Mouse (Mus musculus) thymus, adult 2 months (tissue): ENCODE data around the gene Plxnc1. TPM values are rescaled to one million over a fixed set of nuclear protein-coding genes. Genes with fewer than 3 reads are reported as not detected.

ENCODE experiments used
- DNase-seq: peaks from one replicate; pipeline ENCODE4 v3.0.0; 2021
- H3K27ac ChIP-seq: fragments of 200-500 bp; 2 replicates; pipeline ENCODE4 v1.5.1; 2012; ENCODE audit warnings: low read length, control low read depth; ENCODE audit not compliant: control insufficient read depth, insufficient read depth
- H3K27me3 ChIP-seq: fragments of 200-500 bp; 2 replicates; pipeline ENCODE4 v1.6.1; 2012; ENCODE audit warnings: mild to moderate bottlenecking, low read length, moderate library complexity, mixed read lengths; ENCODE audit not compliant: control insufficient read depth, insufficient read depth
- H3K36me3 ChIP-seq: fragments of 200-500 bp; 2 replicates; pipeline ENCODE4 v1.6.1; 2012; ENCODE audit warnings: mild to moderate bottlenecking, low read length, moderate library complexity; ENCODE audit not compliant: control insufficient read depth, insufficient read depth
- H3K4me1 ChIP-seq: fragments of 200-500 bp; replicated peaks from 2 replicates; pipeline ENCODE4 v1.6.1; 2012; ENCODE audit warnings: low read length; ENCODE audit not compliant: control insufficient read depth, insufficient read depth
- H3K4me3 ChIP-seq: fragments of 200-500 bp; 2 replicates; pipeline ENCODE4 v1.5.1; 2012; ENCODE audit warnings: mild to moderate bottlenecking, low read length, control low read depth, moderate library complexity; ENCODE audit not compliant: control insufficient read depth, insufficient read depth
- CTCF ChIP-seq: fragments of 200-500 bp; IDR thresholded peaks from 2 replicates; pipeline ENCODE4 v1.5.1; 2012; ENCODE audit warnings: mild to moderate bottlenecking, control low read depth, low read length, moderate library complexity, borderline replicate concordance; ENCODE audit not compliant: control insufficient read depth, poor library complexity, insufficient read depth; ENCODE audit errors: extremely low read depth
- POLR2A ChIP-seq: fragments of 200-500 bp; IDR thresholded peaks from 2 replicates; pipeline ENCODE4 v1.6.1; 2012; ENCODE audit warnings: mild to moderate bottlenecking, low read length, control low read depth, moderate library complexity; ENCODE audit not compliant: control insufficient read depth, poor library complexity, insufficient read depth; ENCODE audit errors: extremely low read depth
- WGBS: fragments of 180-500 bp; shearing (Covaris S2); methylation state at CpG from one replicate; pipeline ENCODE4 v1.1.7; 2018; 5-methylcytosine and 5-hydroxymethylcytosine counted together
- polyA plus RNA-seq: library from polyadenylated mRNA; depleted of rRNA; stranded (reverse); fragments of >200 nt; gene quantifications from 2 replicates; pipeline ENCODE4 v1.2.3, GENCODE M21; 2012

The Plxnc1 gene
- polyA plus RNA-seq, 1 experiment, result 8.7 TPM

DNA sequence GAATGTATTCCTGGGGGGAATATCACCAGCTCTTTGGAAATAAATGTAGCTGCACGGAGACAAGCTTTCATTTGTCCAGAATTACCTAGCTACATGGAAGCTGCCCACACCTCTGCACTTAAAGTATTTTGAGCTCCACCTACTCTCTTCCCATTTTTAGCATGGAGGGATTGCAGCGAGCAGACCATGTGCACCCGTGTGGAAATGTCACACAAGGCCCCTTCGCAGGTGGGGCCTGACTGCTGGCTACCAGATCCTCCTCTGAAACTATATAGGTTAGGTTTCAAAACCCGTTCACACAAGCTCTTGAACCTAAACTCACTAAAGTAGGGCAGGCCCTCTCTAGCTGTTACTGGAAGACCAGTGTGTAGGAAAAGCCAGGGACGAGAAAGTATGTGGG, 25.6 kb upstream of the Plxnc1 start:
- TF ChIP-seq POLR2A (no peak), CTCF (no peak)
- Histone ChIP-seq H3K4me1 (no peaks in the 10 kb centered on the region), H3K4me3 (no peak overlapping the region), H3K36me3 (no peaks in the 10 kb centered on the region), H3K27ac (no peak overlapping the region), H3K27me3 (no peaks in the 10 kb centered on the region)
- WGBS, result 89% methylated on average over 6 of the region's 6 CpGs
- no peak for DNase-seq

DNA sequence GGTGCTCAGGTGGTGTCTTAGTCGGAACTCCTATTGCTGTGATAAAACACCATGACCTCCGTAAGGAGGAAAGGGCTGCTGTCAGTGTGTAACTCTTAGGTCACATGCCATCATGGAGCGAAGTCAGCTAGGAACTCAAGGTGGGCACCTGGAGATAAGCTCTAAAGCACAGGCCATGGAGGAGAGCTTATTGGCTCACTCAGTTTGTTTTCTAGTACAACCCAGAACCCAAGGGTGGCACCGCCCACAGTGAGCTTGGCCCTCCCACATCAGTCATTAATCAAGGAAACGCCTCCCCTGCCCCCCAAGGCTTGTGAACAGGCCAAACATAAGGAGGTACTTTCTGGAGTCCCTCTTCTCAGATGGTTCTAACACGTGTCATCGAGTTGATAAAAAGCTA, 22.8 kb upstream of the Plxnc1 start:
- no peak for TF ChIP-seq CTCF
- no peak for TF ChIP-seq POLR2A
- no peak overlapping the region for H3K27ac ChIP-seq
- H3K4me3 ChIP-seq, result no peak overlapping the region
- H3K4me1 ChIP-seq, result no peaks in the 10 kb centered on the region
- WGBS, result 88% methylated on average over 7 of the region's 7 CpGs
- no peak for DNase-seq
- H3K36me3 ChIP-seq, result no peaks in the 10 kb centered on the region
- no peaks in the 10 kb centered on the region for H3K27me3 ChIP-seq

DNA sequence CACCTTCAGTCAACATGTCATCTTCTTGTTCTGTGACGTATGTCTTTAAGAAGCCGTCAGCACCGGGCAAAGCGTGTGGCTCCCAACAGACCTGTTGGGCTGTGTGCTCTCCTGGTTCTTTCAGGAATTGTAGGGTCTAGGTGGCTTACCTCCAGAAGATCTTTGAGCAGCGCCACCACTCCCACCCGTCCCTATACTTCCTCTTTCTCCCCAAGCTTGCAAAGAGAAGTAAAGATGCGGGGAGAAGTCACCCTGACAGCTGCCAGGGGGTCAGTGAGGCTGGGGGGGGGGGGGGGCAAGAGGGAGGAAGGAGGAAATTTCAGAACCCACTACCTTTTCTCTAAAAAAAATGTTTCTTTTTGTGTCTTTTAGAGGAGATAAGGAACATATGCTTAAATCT, 22.2 kb upstream of the Plxnc1 start:
- WGBS, result 35% methylated on average over 7 of the region's 7 CpGs
- Histone ChIP-seq H3K36me3 (no peaks in the 10 kb centered on the region), H3K27me3 (no peaks in the 10 kb centered on the region), H3K4me1 (no peaks in the 10 kb centered on the region), H3K27ac (no peak overlapping the region), H3K4me3 (no peak overlapping the region)
- TF ChIP-seq CTCF, result no peak
- no peak for TF ChIP-seq POLR2A
- no peak for DNase-seq

DNA sequence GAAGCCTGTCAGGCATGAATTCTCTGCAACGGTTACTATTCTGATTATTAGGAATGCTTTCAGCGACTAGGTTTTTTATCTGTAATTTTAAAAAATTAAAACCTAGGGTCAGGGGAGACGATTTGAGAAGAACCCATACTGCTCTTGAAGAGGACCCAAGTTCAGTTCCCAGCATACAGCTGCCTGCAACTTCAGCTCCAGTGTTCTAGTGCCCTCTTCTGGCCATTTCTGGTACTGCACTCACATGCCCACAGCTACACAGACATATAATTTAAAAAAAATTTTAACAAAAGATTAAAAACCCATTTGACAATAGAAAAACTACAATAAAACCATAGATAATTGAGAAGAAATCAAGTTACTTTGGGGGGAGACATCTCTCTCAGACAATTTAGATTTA, 20.5 kb upstream of the Plxnc1 start:
- TF ChIP-seq CTCF (no peak), POLR2A (no peak)
- WGBS, result 97% methylated on average over 3 of the region's 3 CpGs
- Histone ChIP-seq H3K4me1 (no peaks in the 10 kb centered on the region), H3K27ac (no peak overlapping the region), H3K36me3 (no peaks in the 10 kb centered on the region), H3K27me3 (no peaks in the 10 kb centered on the region), H3K4me3 (no peak overlapping the region)
- peak; percentile 36 for DNase-seq

DNA sequence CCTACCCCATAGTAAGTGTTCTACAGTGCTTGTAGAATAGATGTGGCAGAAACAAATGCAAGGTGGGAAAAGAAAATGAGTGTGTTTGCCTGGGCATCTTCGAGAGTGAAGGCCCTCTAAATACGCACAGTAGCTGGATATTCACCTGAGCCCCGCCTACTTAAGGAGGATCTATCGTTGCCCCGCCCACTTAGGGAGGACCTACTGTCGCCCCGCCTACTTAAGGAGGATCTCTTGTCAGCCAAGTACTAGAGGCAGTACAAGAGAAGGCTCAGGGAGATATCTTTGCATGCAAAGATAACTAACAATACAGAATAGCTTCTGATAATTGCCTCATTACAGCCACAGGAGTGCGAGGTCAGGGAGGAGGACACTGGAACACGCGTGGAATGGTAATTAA, 17.4 kb upstream of the Plxnc1 start:
- H3K4me3 ChIP-seq, result no peak overlapping the region
- no peaks in the 10 kb centered on the region for H3K36me3 ChIP-seq
- WGBS, result 94% methylated on average over 10 of the region's 10 CpGs
- DNase-seq, result no peak
- no peaks in the 10 kb centered on the region for H3K4me1 ChIP-seq
- no peak for TF ChIP-seq CTCF
- TF ChIP-seq POLR2A, result no peak
- H3K27ac ChIP-seq, result no peak overlapping the region
- H3K27me3 ChIP-seq, result no peaks in the 10 kb centered on the region

DNA sequence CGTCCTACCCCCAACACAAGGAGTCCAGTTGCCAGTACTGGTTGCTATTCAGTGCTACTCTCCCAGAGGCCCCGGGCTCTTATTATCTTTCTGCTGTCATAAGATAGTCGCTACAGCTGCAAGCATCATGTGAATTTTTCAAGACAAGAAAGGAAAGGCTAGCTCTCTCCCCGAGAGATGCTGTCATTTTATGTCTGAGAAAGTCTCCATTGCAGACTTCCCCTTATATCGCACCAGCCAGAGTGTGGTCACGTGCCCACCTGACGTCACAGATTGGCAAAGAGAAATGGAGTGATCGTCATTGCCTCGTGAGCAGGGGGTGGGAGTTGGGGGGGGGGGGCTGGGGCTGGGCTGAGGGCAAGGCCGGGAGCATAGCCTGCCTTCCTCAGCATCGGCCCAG, 16.6 kb upstream of the Plxnc1 start:
- no peak overlapping the region for H3K27ac ChIP-seq
- no peak overlapping the region for H3K4me3 ChIP-seq
- TF ChIP-seq CTCF (no peak), POLR2A (no peak)
- no peaks in the 10 kb centered on the region for H3K36me3 ChIP-seq
- H3K27me3 ChIP-seq, result no peaks in the 10 kb centered on the region
- DNase-seq, result no peak
- 53% methylated on average over 11 of the region's 11 CpGs for WGBS
- H3K4me1 ChIP-seq, result no peaks in the 10 kb centered on the region

DNA sequence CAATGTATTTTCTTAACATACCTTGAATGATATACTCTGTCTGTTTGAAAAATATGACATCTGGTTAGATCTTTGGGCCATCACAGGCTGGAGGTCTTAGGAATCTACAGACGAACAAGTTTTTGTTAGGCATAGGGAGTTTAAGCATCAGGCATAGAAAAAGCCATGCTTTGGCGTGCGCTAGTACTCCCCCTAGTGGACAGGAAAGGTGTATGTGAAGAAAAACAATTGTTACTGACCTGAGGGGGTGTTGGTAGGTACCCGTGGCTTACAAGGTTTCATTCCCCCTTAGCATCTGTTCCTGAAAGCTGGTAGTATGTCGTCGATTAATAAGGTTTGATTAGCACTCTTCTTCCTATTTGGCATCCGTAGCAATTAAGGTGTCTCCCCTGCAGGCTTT, 13.7 kb upstream of the Plxnc1 start:
- Histone ChIP-seq H3K4me3 (no peak overlapping the region), H3K4me1 (no peaks in the 10 kb centered on the region), H3K27ac (no peak overlapping the region), H3K36me3 (no peaks in the 10 kb centered on the region), H3K27me3 (no peaks in the 10 kb centered on the region)
- TF ChIP-seq CTCF (no peak), POLR2A (no peak)
- WGBS, result 11% methylated on average over 7 of the region's 7 CpGs
- peak; percentile 57 for DNase-seq

DNA sequence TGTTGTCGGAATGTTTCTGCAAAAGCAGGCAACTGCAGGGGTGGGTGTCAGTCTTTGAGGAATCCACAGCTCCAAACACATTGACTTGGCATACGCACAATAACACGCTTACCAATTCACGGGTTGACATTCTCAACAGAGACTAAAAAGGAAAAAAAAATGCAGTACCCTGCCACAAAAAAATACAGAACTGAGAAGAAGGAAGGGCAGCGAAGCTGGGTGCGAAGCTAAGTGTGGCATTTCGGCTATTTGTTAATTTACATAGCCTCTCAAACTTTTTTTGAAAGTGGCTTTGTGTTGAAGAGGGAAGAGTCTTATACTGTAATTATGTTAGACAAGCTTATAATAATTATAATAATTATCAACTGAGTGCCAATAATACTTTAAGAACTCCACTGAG, 13.1 kb upstream of the Plxnc1 start:
- no peaks in the 10 kb centered on the region for H3K27me3 ChIP-seq
- no peak overlapping the region for H3K4me3 ChIP-seq
- H3K27ac ChIP-seq, result no peak overlapping the region
- no peaks in the 10 kb centered on the region for H3K4me1 ChIP-seq
- H3K36me3 ChIP-seq, result no peaks in the 10 kb centered on the region
- 83% methylated on average over 7 of the region's 7 CpGs for WGBS
- TF ChIP-seq POLR2A (no peak), CTCF (no peak)
- no peak for DNase-seq
